Comparison of ENCODE assay signal across 8 mouse cellular contexts in the genomic region with DNA sequence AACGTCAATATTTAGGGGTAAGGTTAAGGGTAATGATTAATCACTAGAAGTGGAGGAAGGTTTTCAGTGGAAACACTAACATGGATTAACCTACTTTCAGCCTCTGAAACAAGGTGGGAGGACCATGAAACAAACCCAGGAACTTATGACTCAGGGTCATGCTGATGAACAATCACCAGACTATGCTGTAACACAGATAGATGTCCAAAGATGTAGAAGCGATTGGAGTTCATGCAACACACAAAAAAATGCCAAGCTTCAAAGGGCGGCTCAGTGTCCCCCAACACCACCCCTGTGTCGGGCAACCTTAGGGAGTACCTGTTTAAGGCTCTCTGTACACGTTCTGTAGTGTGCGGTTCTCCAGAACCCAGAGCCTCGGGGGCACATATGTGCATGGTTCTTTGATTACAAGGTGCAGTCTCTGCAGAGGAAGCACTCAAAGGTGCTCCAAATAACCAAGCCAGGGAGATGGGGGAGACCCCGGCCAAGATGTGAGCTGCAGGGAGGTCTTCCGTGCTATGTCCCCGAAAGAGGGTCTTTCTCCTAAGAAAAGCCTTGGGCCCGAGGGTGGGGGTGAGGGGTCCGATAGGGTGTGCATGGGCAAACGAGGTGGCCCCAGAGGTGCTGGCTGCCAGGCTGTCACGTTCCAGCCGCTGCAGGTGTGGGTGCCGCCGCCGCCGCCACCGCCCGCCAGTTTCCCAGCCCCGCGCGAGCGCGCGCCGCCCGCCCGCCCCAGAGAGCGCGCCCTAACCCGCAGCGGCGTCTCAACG. TPM values are rescaled to one million over a fixed set of nuclear protein-coding genes. Genes with fewer than 3 reads are reported as not detected.
DNase-seq lines count a peak whose midpoint lies in the region; ATAC-seq and TF ChIP-seq lines count a peak whose summit lies in the region.

No protein-coding gene starts in this region.

- no peaks in the 10 kb centered on the region for H3K9me3 ChIP-seq in forebrain, embryonic 11.5 days (ENCODE audit: control insufficient read depth, low read length)
- no peaks in the 10 kb centered on the region for H3K9me3 ChIP-seq in kidney, postnatal 0 days (replicated peaks; ENCODE audit: low read length)
- H3K9me3 ChIP-seq in neural tube, embryonic 13.5 days: no peaks in the 10 kb centered on the region

- no peaks in the 10 kb centered on the region for H3K4me1 ChIP-seq in forebrain, embryonic 11.5 days (replicated peaks; ENCODE audit: control insufficient read depth, insufficient read depth, low read length)
- H3K4me1 ChIP-seq in kidney, postnatal 0 days (replicated peaks; ENCODE audit: insufficient read depth, low read length): peaks cover 6% of the 10 kb centered on the region; the same call in 1 of the 2 replicates
- peaks cover 17% of the 10 kb centered on the region for H3K4me1 ChIP-seq in neural tube, embryonic 13.5 days (replicated peaks)

- no peak for TF ChIP-seq CTCF in kidney, postnatal 0 days (IDR thresholded peaks at IDR 0.05; ENCODE audit: low read depth)

- no peaks in the 10 kb centered on the region for H3K36me3 ChIP-seq in forebrain, embryonic 11.5 days (ENCODE audit: control insufficient read depth, insufficient read depth, low read length)
- no peaks in the 10 kb centered on the region for H3K36me3 ChIP-seq in kidney, postnatal 0 days (ENCODE audit: insufficient read depth, low read length)
- peaks cover 6% of the 10 kb centered on the region; the same call in 1 of the 2 replicates for H3K36me3 ChIP-seq in neural tube, embryonic 13.5 days

- H3K9ac ChIP-seq in forebrain, embryonic 11.5 days (ENCODE audit: low read length): peak overlapping the region; percentile 93
- H3K9ac ChIP-seq in kidney, postnatal 0 days (ENCODE audit: low read depth, low read length): peak overlapping the region; percentile 86
- peak overlapping the region; percentile 94 for H3K9ac ChIP-seq in neural tube, embryonic 13.5 days

- no peak; the same call in 1 of the 2 replicates for ATAC-seq in forebrain, embryonic 11.5 days (replicated peaks; ENCODE audit: low FRiP score)
- no peak; the same call in 1 of the 2 replicates for ATAC-seq in kidney, postnatal 0 days (replicated peaks; ENCODE audit: low FRiP score, low read depth)
- peak; percentile 40; the same call in 1 of the 2 replicates for ATAC-seq in neural tube, embryonic 13.5 days (ENCODE audit: low read depth)

- 10% methylated on average over 34 of the region's 36 CpGs for WGBS in forebrain, embryonic 11.5 days
- 4% methylated on average over 36 of the region's 36 CpGs for WGBS in kidney, postnatal 0 days
- 8% methylated on average over 36 of the region's 36 CpGs for WGBS in neural tube, embryonic 13.5 days

- intact Hi-C loops in left cerebral cortex, postnatal 36 days (cut with DNase I): loop anchor here (1.0 to 2.0 kb wide), 3 partner anchors 37 to 110 kb away; a partner anchor contains a TSS

- peak; percentile 15 to 21 for DNase-seq in left cerebral cortex, adult 8-10 months (ENCODE audit: low spot score in 2 of 2)
- DNase-seq in left cerebral cortex, postnatal 36 days (ENCODE audit: low spot score in 2 of 2): no peak
- DNase-seq in Muller cell, postnatal 12 days (ENCODE audit: inconsistent ontology term): peak; percentile 60
- DNase-seq in forebrain, embryonic 11.5 days (ENCODE audit: low spot score): no peak
- DNase-seq in kidney, postnatal 0 days (ENCODE audit: low spot score): peak; percentile 12
- DNase-seq in cerebellum, adult 11 months: no peak
- no peak for DNase-seq in thymus, postnatal 4 days

- H3K27me3 ChIP-seq in forebrain, embryonic 11.5 days (ENCODE audit: control insufficient read depth, insufficient read depth, low read length): no peaks in the 10 kb centered on the region
- no peaks in the 10 kb centered on the region for H3K27me3 ChIP-seq in kidney, postnatal 0 days (ENCODE audit: insufficient read depth, low read length)
- H3K27me3 ChIP-seq in neural tube, embryonic 13.5 days: no peaks in the 10 kb centered on the region

- peak overlapping the region; percentile 77 for H3K4me3 ChIP-seq in forebrain, embryonic 11.5 days (ENCODE audit: low read depth, low read length)
- H3K4me3 ChIP-seq in kidney, postnatal 0 days (replicated peaks; ENCODE audit: low read depth, low read length): peak overlapping the region; percentile 89
- peak overlapping the region; percentile 87 for H3K4me3 ChIP-seq in neural tube, embryonic 13.5 days

- H3K27ac ChIP-seq in forebrain, embryonic 11.5 days (ENCODE audit: low read depth, low read length): peak overlapping the region; percentile 86; the same call in 1 of the 2 replicates
- H3K27ac ChIP-seq in kidney, postnatal 0 days: peak overlapping the region; percentile 91
- H3K27ac ChIP-seq in neural tube, embryonic 13.5 days (replicated peaks): peak overlapping the region; percentile 97

- peak overlapping the region; percentile 52 for H3K4me2 ChIP-seq in forebrain, embryonic 11.5 days (ENCODE audit: low read depth, low read length, severe bottlenecking)
- H3K4me2 ChIP-seq in kidney, postnatal 0 days (ENCODE audit: low read length): peak overlapping the region; percentile 74
- H3K4me2 ChIP-seq in neural tube, embryonic 13.5 days: peak overlapping the region; percentile 95

RNA-seq across cellular contexts. Expression of a gene that starts 0.8 kb away (rescaled TPM):
- 10 to 100 TPM; 15.5 to 17.0 (median 16.8) TPM for total RNA-seq in left cerebral cortex, adult 8-10 months (2022)
- total RNA-seq in left cerebral cortex, postnatal 36 days (2021): 10 to 100 TPM; 12.1 to 24.4 TPM
- 14.7 and 19.6 TPM in 2 replicates for polyA plus RNA-seq in forebrain, embryonic 11.5 days (2014; fragmentation: Nextera tagmentation; extraction: Ambion mirVana)
- 12.8 and 15.5 TPM in 2 replicates for polyA plus RNA-seq in kidney, postnatal 0 days (2015; fragmentation: Nextera tagmentation; extraction: Ambion mirVana)
- polyA plus RNA-seq in neural tube, embryonic 13.5 days (2015; fragmentation: Nextera tagmentation; extraction: Ambion mirVana): 14.3 and 14.7 TPM in 2 replicates

RNA-seq across cellular contexts. Expression of a gene that starts 0.9 kb away (rescaled TPM):
- 10 to 100 TPM; 20.8 to 32.5 (median 27.0) TPM for total RNA-seq in left cerebral cortex, adult 8-10 months (2022)
- 10 to 100 TPM; 25.8 to 27.7 TPM for total RNA-seq in left cerebral cortex, postnatal 36 days (2021)
- 14.4 and 15.2 TPM in 2 replicates for polyA plus RNA-seq in forebrain, embryonic 11.5 days (2014; fragmentation: Nextera tagmentation; extraction: Ambion mirVana)
- 8.6 and 9.1 TPM in 2 replicates for polyA plus RNA-seq in kidney, postnatal 0 days (2015; fragmentation: Nextera tagmentation; extraction: Ambion mirVana)
- 10.8 and 13.5 TPM in 2 replicates for polyA plus RNA-seq in neural tube, embryonic 13.5 days (2015; fragmentation: Nextera tagmentation; extraction: Ambion mirVana)

RNA-seq across cellular contexts. Expression of a gene that starts 35.5 kb away (rescaled TPM):
- 10 to 100 TPM; 23.7 to 31.7 (median 25.3) TPM for total RNA-seq in left cerebral cortex, adult 8-10 months (2022)
- 10 to 100 TPM; 20.2 to 26.0 TPM for total RNA-seq in left cerebral cortex, postnatal 36 days (2021)
- 20.0 and 22.7 TPM in 2 replicates for polyA plus RNA-seq in forebrain, embryonic 11.5 days (2014; fragmentation: Nextera tagmentation; extraction: Ambion mirVana)
- 22.4 and 27.9 TPM in 2 replicates for polyA plus RNA-seq in kidney, postnatal 0 days (2015; fragmentation: Nextera tagmentation; extraction: Ambion mirVana)
- 18.4 and 21.6 TPM in 2 replicates for polyA plus RNA-seq in neural tube, embryonic 13.5 days (2015; fragmentation: Nextera tagmentation; extraction: Ambion mirVana)

Comparison
In these comparisons a context has a peak if more than half of its experiments do, and no peak if none do; other contexts are left out.
1. DNase-seq: peak in left cerebral cortex, adult 8-10 months (2 of 2), Muller cell, postnatal 12 days (single experiment) and kidney, postnatal 0 days (single experiment); none in left cerebral cortex, postnatal 36 days (0 of 2), forebrain, embryonic 11.5 days (single experiment), cerebellum, adult 11 months (single experiment) and thymus, postnatal 4 days (single experiment).
2. Peak in every context shown above with its lines, with median percentiles within 50 percentile points of each other: H3K27ac ChIP-seq, H3K4me2 ChIP-seq, H3K4me3 ChIP-seq and H3K9ac ChIP-seq.